Mouse (Mus musculus): ENCODE results near the gene Gm11937. TPM values are rescaled to one million over a fixed set of nuclear protein-coding genes. Genes with fewer than 3 reads are reported as not detected.

Gene Gm11937
- polyA plus RNA-seq, 2 experiments from 2014 or later, result not detected

DNA sequence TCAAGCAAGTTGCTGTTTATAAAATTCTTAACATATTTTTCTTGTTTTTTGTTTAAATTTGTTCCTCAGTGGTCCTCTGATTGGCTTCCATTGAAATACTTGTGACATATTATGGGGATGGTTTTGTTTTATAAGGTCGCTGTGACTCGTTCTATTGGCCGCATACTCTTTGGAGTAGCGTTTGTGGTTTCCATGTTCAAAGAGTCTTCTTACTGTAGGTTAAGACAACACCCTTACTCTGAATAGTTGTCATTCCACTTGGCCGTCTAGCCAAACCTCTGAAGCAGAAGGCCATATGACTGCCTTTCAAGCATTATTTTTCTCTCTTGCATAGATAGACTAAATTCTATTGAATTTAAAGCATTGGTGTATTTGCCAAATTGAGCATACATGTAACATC, 28.9 kb downstream of the Gm11937 start:
- no peak for ATAC-seq

DNA sequence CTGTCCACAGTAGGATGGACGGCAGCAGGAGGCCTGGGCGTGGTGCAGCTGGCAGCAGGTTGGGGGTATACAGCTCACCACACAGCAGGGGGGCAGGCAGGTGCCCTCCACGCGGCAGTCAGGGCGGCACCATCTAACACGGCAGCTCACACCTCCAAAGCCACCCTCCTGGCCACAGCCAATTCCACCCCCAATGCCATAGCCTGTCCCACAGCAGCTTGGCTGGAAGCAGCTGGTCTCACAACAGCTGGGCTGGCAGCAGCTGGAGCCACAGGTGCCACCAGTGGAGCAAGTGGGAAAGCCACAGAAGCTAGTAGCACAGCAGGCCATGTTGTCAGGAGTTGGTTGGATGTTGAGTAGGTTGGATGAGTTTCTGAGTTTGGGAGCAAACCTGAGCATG, 29.4 kb downstream of the Gm11937 start, which contains the start of gene Krtap1-5:
Krtap1-5 (minus strand) TSS at position 381 of the 400 bp plus-strand sequence.
- no peak for ATAC-seq

DNA sequence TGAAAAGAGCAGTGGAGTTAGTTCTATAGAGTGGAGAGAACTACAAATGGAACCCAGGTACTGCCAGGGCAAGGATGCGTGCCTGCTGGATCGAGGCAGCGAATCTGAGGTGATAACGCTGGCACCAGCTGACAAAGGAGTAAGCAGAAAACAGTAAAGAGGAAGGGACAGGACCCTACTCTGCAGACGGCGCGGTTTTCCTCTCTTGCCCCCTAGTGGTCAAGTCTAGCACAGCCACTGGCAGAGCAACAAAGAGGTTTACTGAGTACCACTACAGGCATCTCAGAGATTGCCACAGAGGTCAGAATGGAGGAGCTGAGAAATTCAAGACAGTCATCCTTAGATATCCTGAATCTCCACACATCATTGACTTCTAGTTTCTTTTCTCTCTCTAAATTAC, 35.9 kb downstream of the Gm11937 start:
- no peak for ATAC-seq

DNA sequence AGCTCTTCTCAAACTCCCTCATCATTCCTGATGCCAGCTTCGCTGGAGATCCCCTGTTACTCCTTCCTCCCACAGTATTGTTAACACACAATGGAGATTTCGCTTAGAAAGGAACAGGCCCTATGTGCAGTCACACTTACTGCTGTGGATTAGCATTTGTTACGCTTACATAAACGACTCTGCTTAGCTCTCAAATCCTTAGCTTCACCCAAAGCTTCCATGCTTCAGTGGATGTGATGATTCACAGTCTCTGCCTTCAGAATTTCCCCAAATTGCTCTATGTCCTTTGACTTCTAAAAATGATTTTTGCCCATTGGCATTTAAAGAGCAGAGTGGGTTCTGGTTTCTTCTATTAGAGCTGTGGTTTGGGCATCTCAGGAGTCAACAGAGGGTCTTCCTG, 36.8 kb downstream of the Gm11937 start:
- no peak for ATAC-seq

DNA sequence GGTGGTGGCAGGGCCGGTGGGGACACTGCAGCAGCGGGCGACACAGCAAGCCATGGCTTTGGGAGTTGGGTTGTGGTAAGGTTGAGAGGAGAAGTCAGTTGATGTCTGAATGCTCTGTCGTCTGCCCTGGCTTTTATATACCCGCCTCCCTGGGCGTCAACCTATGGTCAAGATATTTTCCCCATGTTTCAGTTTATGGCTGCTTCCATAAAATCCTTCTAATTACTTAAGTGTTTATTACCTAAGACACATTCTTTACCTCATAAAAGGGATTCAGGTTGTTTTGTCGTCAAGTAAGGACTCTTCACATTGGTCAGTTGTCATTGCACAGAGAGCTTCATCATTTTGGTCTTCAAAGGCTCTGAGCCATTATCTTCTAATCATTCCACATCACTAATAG, 43.5 kb downstream of the Gm11937 start, which contains the start of gene Krtap3-1:
Krtap3-1 (minus strand) TSS at position 101 of the 400 bp plus-strand sequence.
- ATAC-seq, result no peak

DNA sequence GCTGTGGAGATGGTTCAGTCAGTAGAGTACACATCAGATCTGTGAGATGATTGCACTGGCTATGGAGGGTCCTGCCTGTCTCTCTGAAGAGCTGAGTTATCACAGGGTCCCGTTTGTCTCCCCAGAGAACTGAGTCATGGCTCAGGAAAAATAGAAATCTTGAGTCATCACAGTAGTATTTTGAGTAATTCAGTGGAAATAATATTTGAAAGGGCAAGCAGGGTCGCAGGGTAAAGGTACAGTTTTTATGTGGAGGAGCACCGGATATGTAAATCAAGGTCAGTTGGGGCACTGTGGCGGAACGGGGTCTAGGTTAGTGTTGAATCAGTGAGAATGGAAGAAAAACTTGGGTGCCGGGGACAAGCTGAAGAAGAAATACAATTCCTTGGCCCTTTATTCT, 47.4 kb downstream of the Gm11937 start:
- ATAC-seq, result no peak

Other genes with a start within 250 kb of the Gm11937 start
- not detected for gene Krt28, start 235.3 kb downstream of the Gm11937 start, polyA plus RNA-seq (2017; shearing (Covaris generic))
- gene Krt10, start 220.8 kb downstream of the Gm11937 start, polyA plus RNA-seq (2017; shearing (Covaris generic)), result 1 to 10 TPM; 3.6 to 4.2 TPM
- not detected for gene Krt12, start 187.9 kb downstream of the Gm11937 start, polyA plus RNA-seq (2017; shearing (Covaris generic))
- gene Krt20, start 172.0 kb downstream of the Gm11937 start, polyA plus RNA-seq (2017; shearing (Covaris generic)), result under 1 TPM in 1 of 2 experiments, not detected in 1; 0.17 TPM
- not detected for gene Krt23, start 117.1 kb downstream of the Gm11937 start, polyA plus RNA-seq (2017; shearing (Covaris generic))
- gene Krt39, start 88.9 kb downstream of the Gm11937 start, polyA plus RNA-seq (2017; shearing (Covaris generic)), result not detected
- not detected for gene Krt40, start 67.0 kb downstream of the Gm11937 start, polyA plus RNA-seq (2017; shearing (Covaris generic))
- gene Krtap3-3, start 59.3 kb downstream of the Gm11937 start, polyA plus RNA-seq (2017; shearing (Covaris generic)), result not detected
- gene Krtap3-2, start 53.3 kb downstream of the Gm11937 start, polyA plus RNA-seq (2017; shearing (Covaris generic)), result not detected
- gene Gm11939, start 50.7 kb downstream of the Gm11937 start, polyA plus RNA-seq (2017; shearing (Covaris generic)), result not detected
- not detected for gene Krtap3-1, start 43.6 kb downstream of the Gm11937 start, polyA plus RNA-seq (2017; shearing (Covaris generic))
- not detected for gene Krtap1-5, start 29.2 kb downstream of the Gm11937 start, polyA plus RNA-seq (2017; shearing (Covaris generic))
- not detected for gene Krtap1-4, start 26.5 kb downstream of the Gm11937 start, polyA plus RNA-seq (2017; shearing (Covaris generic))
- not detected for gene Krtap1-3, start 18.9 kb downstream of the Gm11937 start, polyA plus RNA-seq (2017; shearing (Covaris generic))
- not detected for gene Krtap9-3, start 12.1 kb downstream of the Gm11937 start, polyA plus RNA-seq (2017; shearing (Covaris generic))
- not detected for gene Gm11938, start 6.9 kb downstream of the Gm11937 start, polyA plus RNA-seq (2017; shearing (Covaris generic))
- gene Krtap2-4, start 4.7 kb upstream of the Gm11937 start, polyA plus RNA-seq (2017; shearing (Covaris generic)), result not detected
- gene Gm11562, start 10.2 kb upstream of the Gm11937 start, polyA plus RNA-seq (2017; shearing (Covaris generic)), result not detected
- gene Krtap4-1, start 18.0 kb upstream of the Gm11937 start, polyA plus RNA-seq (2017; shearing (Covaris generic)), result not detected
- not detected for gene Krtap4-2, start 24.9 kb upstream of the Gm11937 start, polyA plus RNA-seq (2017; shearing (Covaris generic))
- not detected for gene Krtap4-7, start 33.9 kb upstream of the Gm11937 start, polyA plus RNA-seq (2017; shearing (Covaris generic))
- gene Gm11555, start 40.0 kb upstream of the Gm11937 start, polyA plus RNA-seq (2017; shearing (Covaris generic)), result not detected
- not detected for gene Gm11563, start 48.8 kb upstream of the Gm11937 start, polyA plus RNA-seq (2017; shearing (Covaris generic))
- gene Krtap4-6, start 55.8 kb upstream of the Gm11937 start, polyA plus RNA-seq (2017; shearing (Covaris generic)), result not detected
- not detected for gene Gm14190, start 80.6 kb upstream of the Gm11937 start, polyA plus RNA-seq (2017; shearing (Covaris generic))
- not detected for gene Gm14180, start 124.1 kb upstream of the Gm11937 start, polyA plus RNA-seq (2017; shearing (Covaris generic))
- gene Gm11595, start 162.7 kb upstream of the Gm11937 start, polyA plus RNA-seq (2017; shearing (Covaris generic)), result not detected
- gene Krtap4-8, start 170.5 kb upstream of the Gm11937 start, polyA plus RNA-seq (2017; shearing (Covaris generic)), result not detected
- gene Krtap4-9, start 175.0 kb upstream of the Gm11937 start, polyA plus RNA-seq (2017; shearing (Covaris generic)), result not detected
- gene Gm11596, start 183.3 kb upstream of the Gm11937 start, polyA plus RNA-seq (2017; shearing (Covaris generic)), result not detected
- gene Gm11569, start 188.7 kb upstream of the Gm11937 start, polyA plus RNA-seq (2017; shearing (Covaris generic)), result not detected
- gene Gm11554, start 194.3 kb upstream of the Gm11937 start, polyA plus RNA-seq (2017; shearing (Covaris generic)), result not detected
- not detected for gene Krtap4-13, start 199.7 kb upstream of the Gm11937 start, polyA plus RNA-seq (2017; shearing (Covaris generic))
- not detected for gene Gm11564, start 205.5 kb upstream of the Gm11937 start, polyA plus RNA-seq (2017; shearing (Covaris generic))
- not detected for gene 2300003K06Rik, start 227.9 kb upstream of the Gm11937 start, polyA plus RNA-seq (2017; shearing (Covaris generic))
- gene Krtap4-16, start 241.4 kb upstream of the Gm11937 start, polyA plus RNA-seq (2017; shearing (Covaris generic)), result not detected
- gene Gm11568, start 247.7 kb upstream of the Gm11937 start, polyA plus RNA-seq (2017; shearing (Covaris generic)), result not detected